Mouse (Mus musculus) midbrain, embryonic 16.5 days (tissue): ENCODE results near the gene Sema3a. TPM values are rescaled to one million over a fixed set of nuclear protein-coding genes. Genes with fewer than 3 reads are reported as not detected.
A peak's percentile ranks its signal among the peaks of the same experiment; 100 is the strongest.

ENCODE experiments used
- ATAC-seq: fragments of 200-750 bp; cut with Nextera tagmentation; 2 replicates; pipeline ENCODE4 v1.8.0; 2017; ENCODE audit warnings: moderate TSS enrichment
- H3K27ac ChIP-seq: fragments of 300-500 bp; sonication (generic); 2 replicates; pipeline ENCODE4 v1.5.1; 2014; ENCODE audit warnings: mild to moderate bottlenecking, low read length, mixed read lengths
- H3K27me3 ChIP-seq: fragments of 300-500 bp; sonication (generic); 2 replicates; pipeline ENCODE4 v1.6.1; 2014; ENCODE audit warnings: low read depth, low read length, mixed read lengths; ENCODE audit not compliant: control insufficient read depth, insufficient read depth
- H3K36me3 ChIP-seq: fragments of 300-500 bp; sonication (generic); 2 replicates; pipeline ENCODE4 v1.6.1; 2014; ENCODE audit warnings: mild to moderate bottlenecking, low read length, moderate library complexity, mixed read lengths; ENCODE audit not compliant: control insufficient read depth, insufficient read depth
- H3K4me1 ChIP-seq: fragments of 300-500 bp; sonication (generic); 2 replicates; pipeline ENCODE4 v1.6.1; 2014; ENCODE audit warnings: mild to moderate bottlenecking, low read length, mixed read lengths; ENCODE audit not compliant: control insufficient read depth, insufficient read depth
- H3K4me2 ChIP-seq: fragments of 300-500 bp; sonication (generic); 2 replicates; pipeline ENCODE4 v1.6.1; 2014; ENCODE audit warnings: mild to moderate bottlenecking, low read length, mixed read lengths
- H3K4me3 ChIP-seq: fragments of 300-500 bp; sonication (generic); 2 replicates; pipeline ENCODE4 v1.5.1; 2014; ENCODE audit warnings: low read depth, mild to moderate bottlenecking, low read length, moderate library complexity, mixed read lengths
- H3K9ac ChIP-seq: fragments of 300-500 bp; sonication (generic); 2 replicates; pipeline ENCODE4 v1.6.1; 2014; ENCODE audit warnings: low read depth, low read length, mixed read lengths
- H3K9me3 ChIP-seq: fragments of 300-500 bp; sonication (generic); replicated peaks from 2 replicates; pipeline ENCODE4 v1.6.1; 2014; ENCODE audit warnings: mild to moderate bottlenecking, low read length, mixed read lengths; ENCODE audit not compliant: control insufficient read depth, poor library complexity, severe bottlenecking
- WGBS: fragments of 180-500 bp; shearing (Covaris S2); extraction: QIAGEN DNeasy Blood & Tissue Kit; methylation state at CpG from one replicate; pipeline ENCODE4 v1.1.7; 2014; 5-methylcytosine and 5-hydroxymethylcytosine counted together
- polyA plus RNA-seq: library from polyadenylated mRNA; unstranded; fragments of >200 nt; fragmentation: Nextera tagmentation; extraction: Ambion mirVana; gene quantifications from 2 replicates; pipeline ENCODE4 v1.2.1, GENCODE M21; 2015

The Sema3a gene
- polyA plus RNA-seq, 1 experiment from 2014 or later: 7.2 TPM

DNA sequence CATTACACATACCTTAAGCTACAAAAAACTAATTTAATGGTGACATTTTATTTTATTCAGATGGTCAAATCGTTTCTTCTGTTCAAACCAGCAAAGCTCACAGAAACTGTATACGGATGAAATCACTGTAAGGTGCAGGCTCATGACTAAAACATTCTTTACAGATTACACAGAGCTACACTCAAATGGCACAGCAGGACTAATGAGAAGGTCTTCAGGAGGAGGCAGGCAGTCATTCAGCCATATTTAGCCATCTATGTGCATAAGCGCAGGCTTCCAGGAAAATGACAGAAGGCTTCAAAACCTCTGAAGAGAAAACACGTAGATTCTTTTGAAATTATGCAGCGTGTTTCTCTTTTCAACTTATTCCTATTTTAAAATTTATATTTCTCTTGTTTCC lies 24.7 kb downstream of the Sema3a start:
- Histone ChIP-seq H3K27ac (no peak overlapping the region), H3K27me3 (no peaks in the 10 kb centered on the region), H3K9me3 (no peaks in the 10 kb centered on the region), H3K4me1 (no peaks in the 10 kb centered on the region; the same call in 1 of the 2 replicates), H3K4me3 (no peak overlapping the region), H3K36me3 (no peaks in the 10 kb centered on the region), H3K4me2 (no peak overlapping the region), H3K9ac (no peak overlapping the region)
- WGBS: 53% methylated on average over 5 of the region's 5 CpGs
- ATAC-seq: peak; percentile 48; the same call in 1 of the 2 replicates

DNA sequence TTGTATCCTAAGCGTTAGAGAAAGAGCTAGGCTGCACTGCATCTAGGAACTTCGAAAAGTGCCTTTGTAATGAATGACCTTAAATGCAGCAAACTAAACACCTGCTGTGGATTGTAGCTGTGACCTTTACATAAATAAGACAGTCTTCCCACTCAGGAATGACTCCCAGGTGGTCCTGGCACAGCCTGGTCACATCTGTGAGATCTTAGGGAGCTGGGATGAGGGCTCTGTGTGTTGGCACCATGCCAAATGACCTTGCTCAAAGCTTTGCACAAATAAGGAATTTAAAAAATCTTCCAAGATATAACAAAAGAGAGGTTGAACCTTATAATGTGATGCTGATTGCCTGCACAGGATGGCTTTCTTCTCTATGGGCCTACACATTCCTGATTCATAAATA lies 25.8 kb downstream of the Sema3a start:
- Histone ChIP-seq H3K4me3 (no peak overlapping the region), H3K9me3 (no peaks in the 10 kb centered on the region), H3K9ac (no peak overlapping the region), H3K27me3 (no peaks in the 10 kb centered on the region), H3K36me3 (no peaks in the 10 kb centered on the region), H3K4me1 (no peaks in the 10 kb centered on the region; the same call in 1 of the 2 replicates), H3K4me2 (no peak overlapping the region), H3K27ac (no peak overlapping the region)
- whole genome bisulfite sequencing: 50% methylated on average over 2 of the region's 2 CpGs
- ATAC-seq: no peak

DNA sequence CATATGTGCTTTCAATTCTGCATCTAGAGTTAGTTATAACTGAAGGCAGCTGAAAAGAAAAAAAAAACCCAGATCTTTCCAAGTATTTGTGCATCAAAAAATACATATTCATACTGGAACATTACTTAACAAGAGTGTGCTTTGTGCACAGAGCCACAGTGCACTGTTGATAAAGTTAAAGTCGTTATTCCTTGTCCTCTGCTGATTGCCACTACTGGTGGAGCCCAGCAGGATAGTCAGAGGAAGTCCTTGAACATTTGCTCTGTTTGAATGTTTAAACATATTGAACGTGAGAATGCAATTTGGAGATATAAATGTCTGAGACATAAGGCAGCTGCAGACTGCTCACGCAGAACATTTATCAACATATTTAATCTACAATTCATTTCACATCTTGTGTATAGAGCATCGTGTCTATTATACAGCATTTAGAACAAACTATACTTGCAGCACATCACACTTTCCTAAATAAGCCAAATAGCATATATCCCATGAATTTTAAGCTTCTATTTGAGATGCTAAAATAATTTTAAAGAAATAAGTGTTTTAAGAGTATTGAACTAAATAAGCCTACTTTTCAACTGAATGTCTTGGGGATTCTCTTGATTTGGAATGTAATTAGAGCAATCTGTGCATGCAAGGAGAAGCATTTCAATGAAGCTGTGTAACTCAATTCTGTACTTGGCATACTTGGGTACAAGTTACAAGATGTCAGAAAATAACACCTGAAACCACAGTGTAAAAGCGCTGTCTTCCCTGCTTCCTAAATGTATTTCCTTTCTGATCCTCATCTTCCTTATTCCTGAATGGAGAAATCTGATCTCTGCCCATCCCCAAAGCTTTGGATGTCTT lies 32.8 kb downstream of the Sema3a start:
- H3K27me3 ChIP-seq: no peaks in the 10 kb centered on the region
- no peaks in the 10 kb centered on the region for H3K36me3 ChIP-seq
- ATAC-seq: no peak
- no peaks in the 10 kb centered on the region for H3K4me1 ChIP-seq
- H3K9ac ChIP-seq: no peak overlapping the region
- H3K4me3 ChIP-seq: no peak overlapping the region
- H3K9me3 ChIP-seq: no peaks in the 10 kb centered on the region
- no peak overlapping the region for H3K4me2 ChIP-seq
- H3K27ac ChIP-seq: no peak overlapping the region
- 69% methylated on average over 5 of the region's 5 CpGs for WGBS

GRCm38 (mm10) chr5:13182186-13182585 lies 57.0 kb downstream of the Sema3a start:
- Histone ChIP-seq H3K9ac (no peak overlapping the region), H3K4me1 (no peaks in the 10 kb centered on the region), H3K4me3 (no peak overlapping the region), H3K27ac (no peak overlapping the region), H3K4me2 (no peak overlapping the region), H3K27me3 (no peaks in the 10 kb centered on the region), H3K9me3 (no peaks in the 10 kb centered on the region), H3K36me3 (no peaks in the 10 kb centered on the region)
- ATAC-seq: no peak
- 93% methylated on average over 2 of the region's 2 CpGs for WGBS

DNA sequence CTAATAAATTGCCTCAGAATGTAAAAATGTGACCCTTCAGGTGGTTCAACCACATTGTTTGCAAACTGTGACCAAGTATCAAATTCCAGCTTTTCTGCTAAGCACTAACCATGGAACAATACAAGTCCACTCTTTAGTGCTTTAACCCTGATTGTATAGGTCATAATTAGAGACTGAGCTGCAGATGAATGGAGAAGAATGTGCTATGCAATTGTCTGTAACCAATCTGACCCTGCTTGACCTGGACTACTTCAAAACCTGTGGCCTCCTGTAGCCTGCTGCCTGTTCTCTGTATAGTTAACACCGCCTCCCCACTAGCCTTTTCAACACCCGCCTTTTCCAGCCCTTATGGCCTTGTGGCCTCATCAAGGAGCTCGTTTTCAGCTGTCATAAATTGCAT lies 72.7 kb downstream of the Sema3a start:
- no peaks in the 10 kb centered on the region for H3K4me1 ChIP-seq
- H3K27me3 ChIP-seq: no peaks in the 10 kb centered on the region
- no peak overlapping the region for H3K27ac ChIP-seq
- no peak overlapping the region for H3K4me3 ChIP-seq
- H3K9me3 ChIP-seq: no peaks in the 10 kb centered on the region
- no peak overlapping the region for H3K4me2 ChIP-seq
- WGBS: 22% methylated on average over 3 of the region's 3 CpGs
- no peaks in the 10 kb centered on the region for H3K36me3 ChIP-seq
- H3K9ac ChIP-seq: no peak overlapping the region
- ATAC-seq: no peak

DNA sequence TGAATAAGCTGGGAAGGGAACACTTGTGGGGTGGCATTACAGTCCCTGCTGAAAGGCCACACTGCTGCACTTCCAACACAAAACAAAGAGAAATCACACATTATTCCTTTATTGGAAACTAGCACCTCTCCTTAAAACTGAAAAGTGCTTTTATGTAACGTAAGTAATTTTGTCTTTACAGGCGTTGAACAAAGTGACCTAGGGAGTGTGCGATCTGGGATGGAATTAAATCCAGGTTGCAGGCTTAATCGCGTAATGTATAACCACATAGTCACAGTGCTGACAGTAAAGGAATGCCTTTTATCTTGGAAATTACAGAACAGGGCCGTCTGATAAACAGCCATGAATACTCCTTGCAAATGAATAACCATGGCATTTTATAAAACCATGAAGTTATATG lies 74.5 kb downstream of the Sema3a start:
- no peak for ATAC-seq
- WGBS: 77% methylated on average over 6 of the region's 6 CpGs

DNA sequence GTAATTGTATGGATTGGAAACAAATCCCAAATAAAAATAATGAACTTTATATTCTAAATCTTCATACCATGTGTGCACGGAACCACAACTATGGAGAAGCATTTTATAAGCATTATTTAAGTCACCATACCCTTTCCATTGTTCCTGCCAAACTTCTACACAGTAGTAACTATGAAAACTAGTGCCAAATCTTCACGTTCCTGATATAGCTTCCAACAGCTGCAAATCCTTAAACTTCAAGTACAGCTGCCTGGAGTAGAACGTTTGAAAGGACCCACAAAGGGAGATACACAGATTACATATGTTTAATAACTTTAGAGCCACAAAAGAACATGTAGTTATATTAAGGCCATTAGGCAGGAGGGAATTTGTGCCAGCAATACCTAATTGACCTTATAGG lies 130.1 kb downstream of the Sema3a start:
- WGBS: 63% methylated on average over 3 of the region's 3 CpGs
- Histone ChIP-seq H3K4me1 (no peaks in the 10 kb centered on the region), H3K27ac (no peak overlapping the region), H3K9me3 (no peaks in the 10 kb centered on the region), H3K27me3 (no peaks in the 10 kb centered on the region), H3K4me2 (no peak overlapping the region), H3K36me3 (no peaks in the 10 kb centered on the region), H3K9ac (no peak overlapping the region), H3K4me3 (no peak overlapping the region)
- no peak for ATAC-seq

More for the DNA sequence above, 74.5 kb downstream of the Sema3a start:
- Histone ChIP-seq H3K4me3 (no peak overlapping the region), H3K4me1 (no peaks in the 10 kb centered on the region), H3K9me3 (no peaks in the 10 kb centered on the region), H3K4me2 (no peak overlapping the region), H3K36me3 (no peaks in the 10 kb centered on the region), H3K9ac (no peak overlapping the region), H3K27ac (no peak overlapping the region), H3K27me3 (no peaks in the 10 kb centered on the region)

DNA sequence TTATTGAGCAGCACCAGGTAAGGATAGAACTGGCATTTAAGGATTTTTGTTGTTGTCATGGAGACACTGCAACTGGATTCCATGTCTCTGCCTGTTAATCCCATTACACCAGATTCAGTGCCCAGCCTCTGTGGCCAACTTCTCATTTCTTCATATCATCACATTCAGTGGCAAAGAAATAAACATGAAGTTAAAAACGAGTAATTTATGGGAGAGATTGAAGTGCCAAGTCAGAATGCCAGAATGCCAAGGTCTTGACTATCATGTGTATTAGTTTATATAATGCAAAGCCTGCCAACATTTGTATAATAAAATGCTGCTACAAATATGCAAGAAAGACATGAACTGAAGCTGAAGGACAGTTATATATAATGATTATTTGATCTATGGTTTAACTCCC lies 131.1 kb downstream of the Sema3a start:
- H3K4me2 ChIP-seq: no peak overlapping the region
- no peaks in the 10 kb centered on the region for H3K4me1 ChIP-seq
- H3K27ac ChIP-seq: no peak overlapping the region
- no peak overlapping the region for H3K4me3 ChIP-seq
- no peaks in the 10 kb centered on the region for H3K9me3 ChIP-seq
- H3K9ac ChIP-seq: no peak overlapping the region
- 51% methylated on average over 1 of the region's 1 CpGs for WGBS
- no peaks in the 10 kb centered on the region for H3K27me3 ChIP-seq
- ATAC-seq: no peak
- no peaks in the 10 kb centered on the region for H3K36me3 ChIP-seq

DNA sequence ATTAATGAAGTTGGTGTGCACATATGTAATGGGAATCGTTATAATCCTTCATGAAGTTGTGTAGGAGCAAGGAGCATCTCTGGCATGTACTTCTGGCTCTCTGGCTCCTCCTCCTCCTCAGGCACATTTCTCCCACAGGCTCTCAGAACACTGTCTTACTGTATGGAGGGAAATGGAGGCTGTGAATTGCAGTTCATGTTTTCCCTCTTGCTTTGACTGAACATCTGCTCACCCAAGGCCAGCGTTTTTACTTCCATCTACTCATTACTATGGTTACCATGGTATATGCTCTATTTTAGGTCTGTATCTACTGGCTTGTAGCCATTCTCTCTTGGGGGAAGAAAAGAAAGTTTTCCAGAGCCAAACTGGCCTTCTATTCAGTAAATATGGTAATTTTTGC lies 137.9 kb downstream of the Sema3a start:
- H3K27me3 ChIP-seq: no peaks in the 10 kb centered on the region
- H3K4me1 ChIP-seq: no peaks in the 10 kb centered on the region
- H3K4me2 ChIP-seq: no peak overlapping the region
- 72% methylated on average over 2 of the region's 2 CpGs for WGBS
- H3K27ac ChIP-seq: no peak overlapping the region
- H3K4me3 ChIP-seq: no peak overlapping the region
- no peaks in the 10 kb centered on the region for H3K36me3 ChIP-seq
- no peaks in the 10 kb centered on the region for H3K9me3 ChIP-seq
- H3K9ac ChIP-seq: no peak overlapping the region
- peak; percentile 66; the same call in 1 of the 2 replicates for ATAC-seq
